Mouse (Mus musculus): ENCODE data around the gene Acot11. TPM values are rescaled to one million over a fixed set of nuclear protein-coding genes. Genes with fewer than 3 reads are reported as not detected.
"Not testable (repeated sequence)": the region's sequence is repeated elsewhere in the genome, so short reads cannot be mapped to it uniquely, and the experiment has no call there.

Gene Acot11
- total and polyA plus RNA-seq, 3 experiments, result 2.3 to 6.8 (median 4.3) TPM

DNA sequence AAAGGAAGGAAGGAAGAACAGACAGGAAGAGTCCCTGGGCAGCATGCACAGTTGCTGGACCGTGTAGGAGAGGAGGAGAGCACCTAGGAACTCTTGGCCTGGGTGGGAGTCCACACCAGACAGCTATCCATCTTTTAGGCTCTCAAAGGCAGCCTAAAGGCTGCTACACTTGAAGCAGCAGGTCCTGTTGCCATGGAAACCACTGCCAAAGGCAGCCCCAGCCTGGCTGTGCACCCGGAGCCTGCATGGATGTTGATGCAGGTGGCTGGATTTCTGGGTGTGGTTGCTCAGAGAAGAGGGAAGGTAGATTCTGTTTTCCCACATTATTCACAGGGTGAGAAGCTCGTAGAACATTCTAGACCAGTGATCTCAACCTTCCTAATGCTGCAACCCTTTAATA is 27.8 kb downstream of the Acot11 start:
- in situ Hi-C loops (cut with MboI; ENCODE audit: low pct_ligation_motif_present, low pct_unique_long_range_greater_than_20kb, low sequenced_read_pairs), result no loop called here
- peaks cover 3% of the 10 kb centered on the region for H3K9me3 ChIP-seq (replicated peaks; ENCODE audit: low read length)
- no peak overlapping the region for H3K4me3 ChIP-seq (replicated peaks in 1 of 3; ENCODE audit: low read depth in 2 of 3, low read length in 2 of 3, poor library complexity in 1 of 3)
- H3K4me2 ChIP-seq (ENCODE audit: insufficient read depth, low read depth, poor library complexity, severe bottlenecking), result no peak overlapping the region
- DNase-seq (ENCODE audit: extremely low read depth), result no peak
- no peaks in the 10 kb centered on the region for H3K79me2 ChIP-seq (replicated peaks; ENCODE audit: control insufficient read depth, extremely low read depth, insufficient read depth, poor library complexity, severe bottlenecking)
- dilution Hi-C loops (cut with MboI; ENCODE audit: extremely low pct_ligation_motif_present, extremely low pct_unique_long_range_greater_than_20kb, low sequenced_read_pairs), result no loop called here
- peaks cover 5 to 18% of the 10 kb centered on the region in 2 experiments; a peak in 3 of 4 replicates for H3K4me1 ChIP-seq (ENCODE audit: control insufficient read depth in 1 of 2, insufficient read depth in 2 of 2)
- peaks cover 0 to 8% of the 10 kb centered on the region in 2 experiments for H3K36me3 ChIP-seq (replicated peaks in 1 of 2; ENCODE audit: control insufficient read depth in 1 of 2, insufficient read depth in 1 of 2, low read length in 1 of 2)
- no peak overlapping the region for H3K27ac ChIP-seq (ENCODE audit: insufficient read depth, low read depth)
- TF ChIP-seq MEF2A (IDR thresholded peaks at IDR 0.05; ENCODE audit: borderline replicate concordance, low read depth, low read length) (no peak), RCOR1 (conservative IDR thresholded peaks at IDR 0.05; ENCODE audit: low read depth, low read length) (no peak)
- H3K27me3 ChIP-seq (replicated peaks), result no peaks in the 10 kb centered on the region
- no peak overlapping the region for H3K9ac ChIP-seq (ENCODE audit: insufficient read depth, low read depth)

- H3K79me2 ChIP-seq (replicated peaks; ENCODE audit: control insufficient read depth, extremely low read depth, insufficient read depth, poor library complexity, severe bottlenecking); dilution Hi-C loops (cut with MboI; ENCODE audit: extremely low pct_ligation_motif_present, extremely low pct_unique_long_range_greater_than_20kb, low sequenced_read_pairs): not testable (repeated sequence)
These were observed 29.0 kb downstream of the Acot11 start for GRCm38 (mm10) chr4:106775767-106776166.

DNA sequence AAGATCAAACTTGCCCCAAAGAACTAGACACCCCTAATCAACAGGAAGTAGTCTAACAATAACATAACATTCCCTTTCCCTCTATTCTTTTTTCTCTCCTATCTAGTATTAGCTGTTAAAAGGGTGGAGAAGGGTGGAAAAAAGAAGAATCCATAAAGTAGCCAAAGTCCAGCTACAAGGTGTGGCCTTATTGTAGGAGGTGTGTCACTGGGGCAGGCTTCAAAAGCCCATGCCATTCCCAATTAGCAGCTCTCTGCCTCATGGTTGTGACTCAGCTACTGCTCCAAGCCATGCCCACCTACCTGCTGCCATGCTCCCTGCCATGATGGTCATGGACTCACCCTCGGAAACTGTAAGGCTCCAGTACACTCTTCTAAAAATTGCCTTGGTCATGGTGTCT is 32.2 kb downstream of the Acot11 start:
- H3K4me1 ChIP-seq (ENCODE audit: control insufficient read depth in 1 of 2, insufficient read depth in 2 of 2), result peaks cover 0 to 4% of the 10 kb centered on the region in 2 experiments; a peak in 2 of 4 replicates
- dilution Hi-C loops (cut with MboI; ENCODE audit: extremely low pct_ligation_motif_present, extremely low pct_unique_long_range_greater_than_20kb, low sequenced_read_pairs), result no loop called here
- no peak overlapping the region for H3K4me3 ChIP-seq (replicated peaks in 1 of 3; ENCODE audit: low read depth in 2 of 3, low read length in 2 of 3, poor library complexity in 1 of 3)
- no peaks in the 10 kb centered on the region for H3K9me3 ChIP-seq (replicated peaks; ENCODE audit: low read length)
- DNase-seq (ENCODE audit: extremely low read depth), result no peak
- no peak overlapping the region for H3K9ac ChIP-seq (ENCODE audit: insufficient read depth, low read depth)
- H3K27ac ChIP-seq (ENCODE audit: insufficient read depth, low read depth), result no peak overlapping the region
- no peaks in the 10 kb centered on the region for H3K79me2 ChIP-seq (replicated peaks; ENCODE audit: control insufficient read depth, extremely low read depth, insufficient read depth, poor library complexity, severe bottlenecking)
- no peak for TF ChIP-seq MAX (IDR thresholded peaks at IDR 0.05; ENCODE audit: low read length)
- TF ChIP-seq USF2 (conservative IDR thresholded peaks at IDR 0.05; ENCODE audit: low read depth, low read length), result no peak
- TF ChIP-seq SIN3A (IDR thresholded peaks at IDR 0.05; ENCODE audit: low read length), result no peak
- no peak for TF ChIP-seq CHD2 (IDR thresholded peaks at IDR 0.05; ENCODE audit: low read length)
- TF ChIP-seq KAT2A (IDR thresholded peaks at IDR 0.05; ENCODE audit: insufficient replicate concordance, low read length), result no peak
- TF ChIP-seq ZMIZ1 (IDR thresholded peaks at IDR 0.05; ENCODE audit: low read depth, low read length), result no peak
- TF ChIP-seq NRF1 (IDR thresholded peaks at IDR 0.05; ENCODE audit: low read depth, low read length), result no peak
- no peak overlapping the region for H3K4me2 ChIP-seq (ENCODE audit: insufficient read depth, low read depth, poor library complexity, severe bottlenecking)
- in situ Hi-C loops (cut with MboI; ENCODE audit: low pct_ligation_motif_present, low pct_unique_long_range_greater_than_20kb, low sequenced_read_pairs), result no loop called here
- H3K27me3 ChIP-seq (replicated peaks), result no peaks in the 10 kb centered on the region
- H3K36me3 ChIP-seq (replicated peaks in 1 of 2; ENCODE audit: control insufficient read depth in 1 of 2, insufficient read depth in 1 of 2, low read length in 1 of 2), result peaks cover 3 to 21% of the 10 kb centered on the region in 2 experiments

More at GRCm38 (mm10) chr4:106775767-106776166, 29.0 kb downstream of the Acot11 start:
- Histone ChIP-seq H3K4me1 (ENCODE audit: control insufficient read depth in 1 of 2, insufficient read depth in 2 of 2) (peaks cover 5 to 18% of the 10 kb centered on the region in 2 experiments; a peak in 3 of 4 replicates), H3K36me3 (replicated peaks in 1 of 2; ENCODE audit: control insufficient read depth in 1 of 2, insufficient read depth in 1 of 2, low read length in 1 of 2) (peaks cover 0 to 11% of the 10 kb centered on the region in 2 experiments)
- H3K27me3 ChIP-seq (replicated peaks); H3K9ac ChIP-seq (ENCODE audit: insufficient read depth, low read depth); DNase-seq (ENCODE audit: extremely low read depth); in situ Hi-C loops (cut with MboI; ENCODE audit: low pct_ligation_motif_present, low pct_unique_long_range_greater_than_20kb, low sequenced_read_pairs); H3K4me3 ChIP-seq (replicated peaks in 1 of 3; ENCODE audit: low read depth in 2 of 3, low read length in 2 of 3, poor library complexity in 1 of 3); H3K4me2 ChIP-seq (ENCODE audit: insufficient read depth, low read depth, poor library complexity, severe bottlenecking); H3K27ac ChIP-seq (ENCODE audit: insufficient read depth, low read depth); H3K9me3 ChIP-seq (replicated peaks; ENCODE audit: low read length): not testable (repeated sequence)
- TF ChIP-seq CTCF (conservative IDR thresholded peaks at IDR 0.05 in 1 of 2, IDR thresholded peaks at IDR 0.05 in 1 of 2; ENCODE audit: low read depth in 2 of 2, low read length in 2 of 2), result peak in 1 of 2 experiments; percentile 50; a peak in 2 of 4 replicates
- peak; percentile 23 for TF ChIP-seq SMC3 (IDR thresholded peaks at IDR 0.05; ENCODE audit: low read depth, low read length)
- TF ChIP-seq MYC (IDR thresholded peaks at IDR 0.05; ENCODE audit: low read depth, low read length), result 0 out of 2 replicates have a peak, but pooled peaks have one; percentile 27

Measured in CH12.LX (cell line).